Mouse (Mus musculus) right cerebral cortex, postnatal 36 days (tissue): ENCODE measurements around the gene Pbld2.

ENCODE experiments used
- DNase-seq, 2 experiments: peaks; one replicate each; pipeline ENCODE4 v3.0.0; 2022; ENCODE audit warnings: low spot score in 2 of 2, mixed read lengths in 1 of 2

Pbld2 gene

GRCm38 (mm10) chr10:63062696-63063095, 38.6 kb downstream of the Pbld2 start:
- no peak for DNase-seq

GRCm38 (mm10) chr10:63063365-63063764, 39.2 kb downstream of the Pbld2 start:
- DNase-seq = no peak

GRCm38 (mm10) chr10:63064516-63064915, 40.4 kb downstream of the Pbld2 start:
- no peak for DNase-seq

- no peak for DNase-seq
Measured at GRCm38 (mm10) chr10:63065561-63065960, 41.4 kb downstream of the Pbld2 start.

- peak; percentile 54 to 69 for DNase-seq
Measured at GRCm38 (mm10) chr10:63065988-63066387, 41.9 kb downstream of the Pbld2 start.

- no peak for DNase-seq
Measured at GRCm38 (mm10) chr10:63086304-63086703, 62.2 kb downstream of the Pbld2 start.

- no peak for DNase-seq
Measured at GRCm38 (mm10) chr10:63089103-63089757, 65.1 kb downstream of the Pbld2 start.

GRCm38 (mm10) chr10:63089758-63090571, 65.8 kb downstream of the Pbld2 start:
- DNase-seq = no peak

GRCm38 (mm10) chr10:63091915-63092314, 67.8 kb downstream of the Pbld2 start:
- no peak for DNase-seq

GRCm38 (mm10) chr10:63092616-63093550, 68.8 kb downstream of the Pbld2 start:
- DNase-seq = no peak

- DNase-seq = no peak
Measured at GRCm38 (mm10) chr10:63096757-63097156, 72.6 kb downstream of the Pbld2 start.

- no peak for DNase-seq
Measured at GRCm38 (mm10) chr10:63098191-63098590, 74.1 kb downstream of the Pbld2 start.

- DNase-seq = peak; percentile 46 to 49
Measured at GRCm38 (mm10) chr10:63099521-63099920, 75.4 kb downstream of the Pbld2 start, which contains the start of gene Atoh7. Gene Atoh7 (plus strand): TSS chr10:63099651.

- peak; percentile 57 to 75 for DNase-seq
Measured at GRCm38 (mm10) chr10:63099941-63100562, 75.9 kb downstream of the Pbld2 start.

GRCm38 (mm10) chr10:63100657-63101056, 76.5 kb downstream of the Pbld2 start:
- DNase-seq = no peak
